Mouse (Mus musculus): ENCODE data around the gene Wdr48. TPM values are rescaled to one million over a fixed set of nuclear protein-coding genes. Genes with fewer than 3 reads are reported as not detected.

The Wdr48 gene
- total and polyA plus RNA-seq, 2 experiments from 2014 or later: 48.8 to 53.0 TPM

DNA sequence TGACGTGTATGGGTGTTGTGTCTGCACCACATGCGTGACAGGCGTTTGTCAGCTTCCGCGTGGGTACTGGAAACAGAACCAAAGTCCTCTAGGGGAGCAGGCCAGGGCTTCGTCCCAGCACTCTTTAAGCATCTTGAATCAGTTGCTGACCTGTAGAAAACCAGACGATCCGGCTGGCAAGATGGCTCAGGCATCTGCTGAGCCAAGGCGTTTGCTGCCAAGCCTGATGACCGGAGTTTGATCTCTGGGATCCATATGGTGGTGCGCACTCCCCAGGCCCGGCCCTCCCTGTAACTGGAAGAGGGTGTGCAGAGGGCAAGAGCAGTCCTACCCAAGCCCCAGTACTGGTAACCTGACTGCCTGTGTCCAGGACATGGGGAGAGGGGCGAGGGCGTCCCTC, 47.2 kb downstream of the Wdr48 start:
- DNase-seq (ENCODE audit: low spot score) (no peak), ATAC-seq (ENCODE audit: low FRiP score) (no peak)
- WGBS: 89% methylated on average over 14 of the region's 14 CpGs
- H3K27ac ChIP-seq (ENCODE audit: low read depth, low read length): no peak overlapping the region
- no peak overlapping the region for H3K9ac ChIP-seq (replicated peaks; ENCODE audit: low read length, poor library complexity, severe bottlenecking)
- no peaks in the 10 kb centered on the region for H3K9me3 ChIP-seq (ENCODE audit: low read length)
- no peak for TF ChIP-seq CTCF (IDR thresholded peaks at IDR 0.05)
- H3K27me3 ChIP-seq (ENCODE audit: insufficient read depth, low read length): no peaks in the 10 kb centered on the region
- no peaks in the 10 kb centered on the region for H3K36me3 ChIP-seq (ENCODE audit: insufficient read depth, low read length)
- H3K4me3 ChIP-seq (ENCODE audit: low read depth, low read length): no peak overlapping the region
- no peak overlapping the region for H3K4me2 ChIP-seq (ENCODE audit: low read depth, low read length, poor library complexity, severe bottlenecking)
- H3K4me1 ChIP-seq (ENCODE audit: insufficient read depth, low read length): 0 out of 2 replicates have a peak, but pooled peaks cover 3% of the 10 kb centered on the region

GRCm38 (mm10) chr9:119943326-119943725, 48.6 kb downstream of the Wdr48 start:
- H3K4me1 ChIP-seq (ENCODE audit: insufficient read depth, low read length): no peaks in the 10 kb centered on the region
- no peak for ATAC-seq (ENCODE audit: low FRiP score)
- DNase-seq (ENCODE audit: low spot score): no peak
- no peak overlapping the region for H3K27ac ChIP-seq (ENCODE audit: low read depth, low read length)
- H3K9me3 ChIP-seq (ENCODE audit: low read length): no peaks in the 10 kb centered on the region
- H3K9ac ChIP-seq (replicated peaks; ENCODE audit: low read length, poor library complexity, severe bottlenecking): no peak overlapping the region
- no peaks in the 10 kb centered on the region for H3K36me3 ChIP-seq (ENCODE audit: insufficient read depth, low read length)
- WGBS: 57% methylated on average over 1 of the region's 1 CpGs
- H3K4me2 ChIP-seq (ENCODE audit: low read depth, low read length, poor library complexity, severe bottlenecking): no peak overlapping the region
- H3K4me3 ChIP-seq (ENCODE audit: low read depth, low read length): no peak overlapping the region
- no peak for TF ChIP-seq CTCF (IDR thresholded peaks at IDR 0.05)
- H3K27me3 ChIP-seq (ENCODE audit: insufficient read depth, low read length): no peaks in the 10 kb centered on the region

- ATAC-seq (ENCODE audit: low FRiP score) (no peak), DNase-seq (ENCODE audit: low spot score) (no peak)
- H3K27me3 ChIP-seq (ENCODE audit: insufficient read depth, low read length): no peaks in the 10 kb centered on the region
- peak; percentile 55 for TF ChIP-seq CTCF (IDR thresholded peaks at IDR 0.05)
- no peak overlapping the region for H3K4me2 ChIP-seq (ENCODE audit: low read depth, low read length, poor library complexity, severe bottlenecking)
- no peaks in the 10 kb centered on the region for H3K4me1 ChIP-seq (ENCODE audit: insufficient read depth, low read length)
- H3K27ac ChIP-seq (ENCODE audit: low read depth, low read length): no peak overlapping the region
- no peaks in the 10 kb centered on the region for H3K9me3 ChIP-seq (ENCODE audit: low read length)
- no peak overlapping the region for H3K4me3 ChIP-seq (ENCODE audit: low read depth, low read length)
- H3K9ac ChIP-seq (replicated peaks; ENCODE audit: low read length, poor library complexity, severe bottlenecking): no peak overlapping the region
- H3K36me3 ChIP-seq (ENCODE audit: insufficient read depth, low read length): no peaks in the 10 kb centered on the region
- 75% methylated on average over 12 of the region's 12 CpGs for WGBS
These were observed 50.7 kb downstream of the Wdr48 start for GRCm38 (mm10) chr9:119945173-119945900.

- 39% methylated on average over 3 of the region's 3 CpGs for WGBS
- H3K4me1 ChIP-seq (ENCODE audit: insufficient read depth, low read length): no peaks in the 10 kb centered on the region
- TF ChIP-seq CTCF (IDR thresholded peaks at IDR 0.05): no peak
These were observed 54.1 kb downstream of the Wdr48 start for GRCm38 (mm10) chr9:119948804-119949203.

DNA sequence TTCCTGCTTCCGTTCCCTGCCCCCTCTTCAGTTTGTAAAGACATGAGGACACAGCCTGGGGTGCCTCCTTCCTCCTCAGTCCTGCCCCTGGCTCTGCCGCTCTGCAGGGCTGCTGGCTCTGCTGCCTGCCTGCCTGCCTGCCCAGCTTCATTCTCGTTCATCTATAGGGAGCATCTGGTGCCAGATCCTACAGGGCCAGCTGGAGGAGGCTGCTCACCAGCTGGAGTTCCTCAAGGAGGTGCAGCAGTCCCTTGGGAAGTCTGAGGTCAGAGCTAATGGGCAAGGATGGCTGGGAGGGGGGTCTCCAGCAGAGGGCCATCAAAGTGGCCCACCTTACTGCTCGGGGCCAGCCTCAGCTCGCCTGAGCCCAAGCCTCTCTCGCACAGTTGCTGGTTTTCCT, 55.8 kb downstream of the Wdr48 start:
- WGBS: 49% methylated on average over 6 of the region's 6 CpGs
- ATAC-seq (ENCODE audit: low FRiP score) (no peak), DNase-seq (ENCODE audit: low spot score) (peak; percentile 4)
- Histone ChIP-seq H3K9me3 (ENCODE audit: low read length) (no peaks in the 10 kb centered on the region), H3K27ac (ENCODE audit: low read depth, low read length) (no peak overlapping the region), H3K4me1 (ENCODE audit: insufficient read depth, low read length) (no peaks in the 10 kb centered on the region), H3K4me2 (ENCODE audit: low read depth, low read length, poor library complexity, severe bottlenecking) (no peak overlapping the region), H3K36me3 (ENCODE audit: insufficient read depth, low read length) (no peaks in the 10 kb centered on the region), H3K4me3 (ENCODE audit: low read depth, low read length) (no peak overlapping the region), H3K9ac (replicated peaks; ENCODE audit: low read length, poor library complexity, severe bottlenecking) (no peak overlapping the region), H3K27me3 (ENCODE audit: insufficient read depth, low read length) (no peaks in the 10 kb centered on the region)
- TF ChIP-seq CTCF (IDR thresholded peaks at IDR 0.05): no peak

More at GRCm38 (mm10) chr9:119948804-119949203, 54.1 kb downstream of the Wdr48 start:
- DNase-seq (ENCODE audit: low spot score): no peak
- H3K9me3 ChIP-seq (ENCODE audit: low read length): no peaks in the 10 kb centered on the region
- H3K36me3 ChIP-seq (ENCODE audit: insufficient read depth, low read length): no peaks in the 10 kb centered on the region
- H3K27me3 ChIP-seq (ENCODE audit: insufficient read depth, low read length): no peaks in the 10 kb centered on the region
- no peak for ATAC-seq (ENCODE audit: low FRiP score)
- no peak overlapping the region for H3K4me3 ChIP-seq (ENCODE audit: low read depth, low read length)
- no peak overlapping the region for H3K27ac ChIP-seq (ENCODE audit: low read depth, low read length)
- H3K4me2 ChIP-seq (ENCODE audit: low read depth, low read length, poor library complexity, severe bottlenecking): no peak overlapping the region
- no peak overlapping the region for H3K9ac ChIP-seq (replicated peaks; ENCODE audit: low read length, poor library complexity, severe bottlenecking)

GRCm38 (mm10) chr9:119951388-119951787, 56.7 kb downstream of the Wdr48 start:
- Histone ChIP-seq H3K4me1 (ENCODE audit: insufficient read depth, low read length) (no peaks in the 10 kb centered on the region), H3K4me2 (ENCODE audit: low read depth, low read length, poor library complexity, severe bottlenecking) (no peak overlapping the region), H3K27ac (ENCODE audit: low read depth, low read length) (no peak overlapping the region), H3K4me3 (ENCODE audit: low read depth, low read length) (no peak overlapping the region), H3K36me3 (ENCODE audit: insufficient read depth, low read length) (no peaks in the 10 kb centered on the region), H3K27me3 (ENCODE audit: insufficient read depth, low read length) (no peaks in the 10 kb centered on the region), H3K9ac (replicated peaks; ENCODE audit: low read length, poor library complexity, severe bottlenecking) (no peak overlapping the region), H3K9me3 (ENCODE audit: low read length) (no peaks in the 10 kb centered on the region)
- WGBS: 91% methylated on average over 9 of the region's 9 CpGs
- ATAC-seq (ENCODE audit: low FRiP score) (no peak), DNase-seq (ENCODE audit: low spot score) (no peak)
- TF ChIP-seq CTCF (IDR thresholded peaks at IDR 0.05): no peak
